Mouse (Mus musculus) embryonic facial prominence, embryonic 14.5 days (tissue): Measurements from ENCODE around the gene Gprc5b. TPM values are rescaled to one million over a fixed set of nuclear protein-coding genes. Genes with fewer than 3 reads are reported as not detected.

ENCODE experiments used
- ATAC-seq: fragments of 200-750 bp; cut with Nextera tagmentation; 2 replicates; pipeline ENCODE4 v1.8.0; 2017; ENCODE audit warnings: low read depth, moderate number of reproducible peaks, moderate TSS enrichment
- DNase-seq: peaks from one replicate; pipeline ENCODE4 v3.0.0-alpha.2; 2015; ENCODE audit warnings: low spot score
- H3K27ac ChIP-seq: fragments of 300-500 bp; sonication (generic); replicated peaks from 2 replicates; pipeline ENCODE4 v1.5.1; 2014; ENCODE audit warnings: low read depth, mild to moderate bottlenecking, low read length, moderate library complexity
- H3K27me3 ChIP-seq: fragments of 300-500 bp; sonication (generic); replicated peaks from 2 replicates; pipeline ENCODE4 v1.6.1; 2014; ENCODE audit warnings: low read length; ENCODE audit not compliant: control insufficient read depth, insufficient read depth
- H3K36me3 ChIP-seq: fragments of 300-500 bp; sonication (generic); 2 replicates; pipeline ENCODE4 v1.6.1; 2014; ENCODE audit warnings: low read length, mixed read lengths; ENCODE audit not compliant: control insufficient read depth, insufficient read depth
- H3K4me1 ChIP-seq: fragments of 300-500 bp; sonication (generic); 2 replicates; pipeline ENCODE4 v1.6.1; 2014; ENCODE audit warnings: antibody characterized with exemption, low read length; ENCODE audit not compliant: control insufficient read depth, insufficient read depth
- H3K4me2 ChIP-seq: fragments of 300-500 bp; sonication (generic); 2 replicates; pipeline ENCODE4 v1.6.1; 2014; ENCODE audit warnings: low read depth, mild to moderate bottlenecking, low read length, moderate library complexity, mixed read lengths
- H3K4me3 ChIP-seq: fragments of 300-500 bp; sonication (generic); 2 replicates; pipeline ENCODE4 v1.5.1; 2014; ENCODE audit warnings: low read depth, mild to moderate bottlenecking, low read length
- H3K9ac ChIP-seq: fragments of 300-500 bp; sonication (generic); 2 replicates; pipeline ENCODE4 v1.6.1; 2014; ENCODE audit warnings: low read depth, mild to moderate bottlenecking, low read length, moderate library complexity, mixed read lengths
- H3K9me3 ChIP-seq: fragments of 300-500 bp; sonication (generic); 2 replicates; pipeline ENCODE4 v1.6.1; 2016; ENCODE audit warnings: low read length; ENCODE audit not compliant: control insufficient read depth
- WGBS: fragments of 180-500 bp; shearing (Covaris S2); extraction: QIAGEN DNeasy Blood & Tissue Kit; methylation state at CpG from one replicate; pipeline ENCODE4 v1.1.7; 2014; 5-methylcytosine and 5-hydroxymethylcytosine counted together
- polyA plus RNA-seq: library from polyadenylated mRNA; unstranded; fragments of >200 nt; fragmentation: Nextera tagmentation; extraction: Ambion mirVana; gene quantifications from 2 replicates; pipeline ENCODE4 v1.2.1, GENCODE M21; 2014

Gprc5b gene
- polyA plus RNA-seq, 1 experiment from 2014 or later, result 17.0 TPM

DNA sequence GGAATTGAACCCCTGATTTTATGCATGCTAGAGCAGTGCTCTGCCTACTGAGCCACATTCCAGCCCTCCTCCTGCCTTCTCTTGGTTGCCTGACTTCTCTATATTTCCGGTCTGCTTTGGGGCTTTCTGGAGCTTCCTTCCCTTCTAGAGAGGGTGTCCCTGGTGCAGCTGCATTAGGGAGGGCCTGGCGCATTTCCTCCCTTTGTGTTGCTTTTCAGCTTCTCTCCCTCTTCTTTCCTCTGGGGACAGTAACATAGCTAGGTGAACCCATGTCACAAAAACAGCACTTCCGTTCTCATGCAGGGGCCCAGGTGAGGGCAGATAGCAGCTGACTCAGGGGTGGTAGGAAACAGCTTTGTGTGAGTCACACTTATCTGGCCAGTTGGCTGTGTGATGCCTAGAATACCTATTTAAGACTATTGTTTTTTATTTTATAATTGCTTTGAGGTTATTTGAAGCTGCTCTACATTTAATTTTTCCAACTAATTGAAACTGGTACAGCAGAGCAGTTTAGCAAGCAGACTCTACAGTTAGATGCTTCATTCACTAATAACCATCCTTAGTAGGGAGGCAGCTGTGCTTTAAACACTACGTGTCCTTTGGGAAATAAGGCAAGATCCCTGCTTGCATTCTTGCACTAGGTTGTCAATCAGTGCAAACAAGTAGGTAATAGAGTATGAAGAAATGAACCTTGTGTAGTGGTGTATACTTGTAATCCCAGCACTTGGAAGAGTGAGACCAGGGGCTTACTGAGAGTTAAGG is 72.4 kb downstream of the Gprc5b start:
- Histone ChIP-seq H3K9me3 (no peaks in the 10 kb centered on the region), H3K27ac (no peak overlapping the region), H3K36me3 (no peaks in the 10 kb centered on the region), H3K4me2 (no peak overlapping the region), H3K4me1 (no peaks in the 10 kb centered on the region), H3K9ac (no peak overlapping the region), H3K27me3 (no peaks in the 10 kb centered on the region), H3K4me3 (no peak overlapping the region)
- WGBS, result 59% methylated on average over 4 of the region's 4 CpGs
- ATAC-seq (no peak), DNase-seq (peak; percentile 41)

Other genes with a start within 250 kb of the Gprc5b start
- gene Iqck, start 139.5 kb downstream of the Gprc5b start, polyA plus RNA-seq, result 3.2 and 4.5 TPM in 2 replicates
- 74.2 and 83.4 TPM in 2 replicates for gene Knop1, start 139.0 kb downstream of the Gprc5b start, polyA plus RNA-seq
- gene Gpr139, start 189.4 kb upstream of the Gprc5b start, polyA plus RNA-seq, result 0.09 and 0.21 TPM in 2 replicates